Mouse (Mus musculus) CH12.LX (cell line): ENCODE data around the gene Armh2. TPM values are rescaled to one million over a fixed set of nuclear protein-coding genes. Genes with fewer than 3 reads are reported as not detected.

Experiments
- DNase-seq: peaks from one replicate; pipeline ENCODE4 v3.0.0-alpha.2; 2013; ENCODE audit errors: extremely low read depth
- H3K27ac ChIP-seq: 2 replicates; pipeline ENCODE4 v1.5.1; 2012; ENCODE audit warnings: low read depth, mild to moderate bottlenecking, control low read depth, moderate library complexity; ENCODE audit not compliant: insufficient read depth
- H3K27me3 ChIP-seq: replicated peaks from 2 replicates; pipeline ENCODE3; 2012; ENCODE audit warnings: inconsistent platforms
- H3K36me3 ChIP-seq, 2 experiments: replicated peaks in 1 of 2; 2 replicates each; pipeline versions ENCODE3 to v1.6.1; 2012; ENCODE audit warnings: inconsistent platforms in 1 of 2, low read length in 1 of 2, mild to moderate bottlenecking in 1 of 2, mixed read lengths in 1 of 2, moderate library complexity in 1 of 2; ENCODE audit not compliant: control insufficient read depth in 1 of 2, insufficient read depth in 1 of 2
- H3K4me1 ChIP-seq, 2 experiments: 2 replicates each; pipeline ENCODE4 v1.6.1; 2012; ENCODE audit warnings: inconsistent platforms in 1 of 2, moderate library complexity in 1 of 2; ENCODE audit not compliant: insufficient read depth in 2 of 2, control insufficient read depth in 1 of 2
- H3K4me2 ChIP-seq: 2 replicates; pipeline ENCODE4 v1.6.1; 2012; ENCODE audit warnings: low read depth, mild to moderate bottlenecking, control low read depth; ENCODE audit not compliant: poor library complexity, insufficient read depth, severe bottlenecking
- H3K4me3 ChIP-seq, 3 experiments: fragments of 150-350 bp in 1 of 3; sonication (generic) in 1 of 3; replicated peaks in 1 of 3; 2 replicates each; pipeline versions ENCODE3 to v1.5.1; 2011 to 2012; ENCODE audit warnings: low read depth in 2 of 3, low read length in 2 of 3, mild to moderate bottlenecking in 2 of 3, moderate library complexity in 2 of 3, control low read depth in 1 of 3, improper control_type of control experiment in 1 of 3, inconsistent platforms in 1 of 3, mixed read lengths in 1 of 3; ENCODE audit not compliant: poor library complexity in 1 of 3
- H3K79me2 ChIP-seq: replicated peaks from 2 replicates; pipeline ENCODE4 v1.6.1; 2012; ENCODE audit warnings: mild to moderate bottlenecking, moderate library complexity; ENCODE audit not compliant: control insufficient read depth, poor library complexity, insufficient read depth, severe bottlenecking; ENCODE audit errors: extremely low read depth
- H3K9ac ChIP-seq: 2 replicates; pipeline ENCODE4 v1.6.1; 2012; ENCODE audit warnings: low read depth, mild to moderate bottlenecking, control low read depth, moderate library complexity; ENCODE audit not compliant: insufficient read depth
- H3K9me3 ChIP-seq: replicated peaks from 2 replicates; pipeline ENCODE3; 2012; ENCODE audit warnings: low read length, inconsistent platforms, mixed read lengths
- BHLHE40 ChIP-seq: IDR thresholded peaks from 2 replicates; pipeline ENCODE4 v1.6.1; 2011; ENCODE audit warnings: mild to moderate bottlenecking, low read depth, low read length, improper control_type of control experiment
- CHD2 ChIP-seq: IDR thresholded peaks from 2 replicates; pipeline ENCODE4 v1.6.1; 2011; ENCODE audit warnings: low read length, improper control_type of control experiment
- CTCF ChIP-seq, 2 experiments: IDR thresholded peaks in 1 of 2; conservative IDR thresholded peaks in 1 of 2; 2 replicates each; pipeline ENCODE4 v1.5.1; 2011 to 2012; ENCODE audit warnings: low read depth in 2 of 2, low read length in 2 of 2, improper control_type of control experiment in 1 of 2, inconsistent platforms in 1 of 2, mild to moderate bottlenecking in 1 of 2, moderate library complexity in 1 of 2
- ELF1 ChIP-seq: IDR thresholded peaks from 2 replicates; pipeline ENCODE4 v1.6.1; 2014; ENCODE audit warnings: low read depth, mild to moderate bottlenecking, inconsistent platforms, low read length, improper control_type of control experiment
- ETS1 ChIP-seq: conservative IDR thresholded peaks from 2 replicates; pipeline ENCODE4 v1.6.1; 2012; ENCODE audit warnings: low read depth, mild to moderate bottlenecking, inconsistent platforms, low read length, improper control_type of control experiment, moderate library complexity
- HCFC1 ChIP-seq: IDR thresholded peaks from 2 replicates; pipeline ENCODE4 v1.6.1; 2012; ENCODE audit warnings: low read depth, mild to moderate bottlenecking, inconsistent platforms, low read length, improper control_type of control experiment
- JUN ChIP-seq: IDR thresholded peaks from 2 replicates; pipeline ENCODE4 v1.6.1; 2011; ENCODE audit warnings: low read depth, mild to moderate bottlenecking, low read length, improper control_type of control experiment, moderate library complexity; ENCODE audit not compliant: insufficient read depth
- JUND ChIP-seq: conservative IDR thresholded peaks from 2 replicates; pipeline ENCODE4 v1.6.1; 2011; ENCODE audit warnings: low read depth, low read length, improper control_type of control experiment
- KAT2A ChIP-seq: IDR thresholded peaks from 2 replicates; pipeline ENCODE4 v1.6.1; 2012; ENCODE audit warnings: low read length, improper control_type of control experiment, inconsistent platforms; ENCODE audit not compliant: insufficient replicate concordance
- MAFK ChIP-seq: IDR thresholded peaks from 2 replicates; pipeline ENCODE4 v1.6.1; 2011; ENCODE audit warnings: low read length, improper control_type of control experiment; ENCODE audit not compliant: insufficient replicate concordance
- MAZ ChIP-seq: IDR thresholded peaks from 2 replicates; pipeline ENCODE4 v1.6.1; 2012; ENCODE audit warnings: low read depth, mild to moderate bottlenecking, inconsistent platforms, low read length, improper control_type of control experiment, moderate library complexity
- MXI1 ChIP-seq: IDR thresholded peaks from 2 replicates; pipeline ENCODE4 v1.6.1; 2011; ENCODE audit warnings: mild to moderate bottlenecking, low read depth, low read length, improper control_type of control experiment
- NELFE ChIP-seq: IDR thresholded peaks from 2 replicates; pipeline ENCODE4 v1.6.1; 2011; ENCODE audit warnings: low read depth, low read length, improper control_type of control experiment
- NRF1 ChIP-seq: IDR thresholded peaks from 2 replicates; pipeline ENCODE4 v1.6.1; 2014; ENCODE audit warnings: low read depth, mild to moderate bottlenecking, inconsistent platforms, low read length, improper control_type of control experiment, moderate library complexity
- PAX5 ChIP-seq: IDR thresholded peaks from 2 replicates; pipeline ENCODE4 v1.6.1; 2012; ENCODE audit warnings: low read length, inconsistent platforms, mixed read lengths
- POLR2A ChIP-seq: IDR thresholded peaks from 2 replicates; pipeline ENCODE4 v1.6.1; 2011; ENCODE audit warnings: low read depth, mild to moderate bottlenecking, improper control_type of control experiment, low read length
- POLR2AphosphoS2 ChIP-seq: IDR thresholded peaks from 2 replicates; pipeline ENCODE4 v1.6.1; 2011; ENCODE audit warnings: low read depth, low read length, improper control_type of control experiment
- SIN3A ChIP-seq: IDR thresholded peaks from 2 replicates; pipeline ENCODE4 v1.6.1; 2012; ENCODE audit warnings: low read length, improper control_type of control experiment, inconsistent platforms
- SMC3 ChIP-seq: IDR thresholded peaks from 2 replicates; pipeline ENCODE4 v1.6.1; 2011; ENCODE audit warnings: low read depth, low read length, improper control_type of control experiment
- TBP ChIP-seq: conservative IDR thresholded peaks from 2 replicates; pipeline ENCODE4 v1.6.1; 2011; ENCODE audit warnings: low read depth, low read length, improper control_type of control experiment
- TCF12 ChIP-seq: IDR thresholded peaks from 2 replicates; pipeline ENCODE4 v1.6.1; 2014; ENCODE audit warnings: low read depth, mild to moderate bottlenecking, inconsistent platforms, low read length, improper control_type of control experiment
- UBTF ChIP-seq: IDR thresholded peaks from 2 replicates; pipeline ENCODE4 v1.6.1; 2012; ENCODE audit warnings: low read depth, mild to moderate bottlenecking, inconsistent platforms, low read length, improper control_type of control experiment, moderate library complexity
- USF1 ChIP-seq: IDR thresholded peaks from 2 replicates; pipeline ENCODE4 v1.6.1; 2014; ENCODE audit warnings: low read depth, mild to moderate bottlenecking, inconsistent platforms, low read length, improper control_type of control experiment
- USF2 ChIP-seq: conservative IDR thresholded peaks from 2 replicates; pipeline ENCODE4 v1.6.1; 2011; ENCODE audit warnings: low read depth, low read length, improper control_type of control experiment
- ZC3H11A ChIP-seq: IDR thresholded peaks from 2 replicates; pipeline ENCODE4 v1.6.1; 2012; ENCODE audit warnings: low read depth, mild to moderate bottlenecking, inconsistent platforms, low read length, improper control_type of control experiment
- ZKSCAN1 ChIP-seq: IDR thresholded peaks from 2 replicates; pipeline ENCODE4 v1.6.1; 2012; ENCODE audit warnings: low read depth, inconsistent platforms, low read length, improper control_type of control experiment, borderline replicate concordance
- ZMIZ1 ChIP-seq: IDR thresholded peaks from 2 replicates; pipeline ENCODE4 v1.6.1; 2012; ENCODE audit warnings: low read depth, mild to moderate bottlenecking, inconsistent platforms, low read length, improper control_type of control experiment
- dilution Hi-C: fragments of 300-500 bp; cut with MboI; formaldehyde crosslinking; loops from 2 replicates; pipeline ENCODE4 v1.14.3; 2020; ENCODE audit warnings: low sequenced_read_pairs; ENCODE audit not compliant: extremely low pct_unique_long_range_greater_than_20kb, extremely low pct_ligation_motif_present
- in situ Hi-C: fragments of 300-500 bp; cut with MboI; formaldehyde crosslinking; loops from 3 replicates; pipeline ENCODE4 v1.14.3; 2019; ENCODE audit warnings: low sequenced_read_pairs, low pct_ligation_motif_present, low pct_unique_long_range_greater_than_20kb, mixed read lengths
- polyA plus RNA-seq: library from polyadenylated mRNA; unstranded; fragments of >175 nt; gene quantifications from 2 replicates; pipeline ENCODE4 v1.2.1, GENCODE M21; 2012; ENCODE audit warnings: low read depth; ENCODE audit not compliant: insufficient read length
- total RNA-seq, 2 experiments: library from RNA; depleted of rRNA; stranded (reverse); fragments of 300-350 nt in 1 of 2; fragments of >200 nt in 1 of 2; gene quantifications; 2 replicates each; pipeline ENCODE4 v1.2.3; 2012 to 2014

The Armh2 gene
- total RNA-seq (2012; rRNA removed): not detected in 2 replicates
- total RNA-seq (2014; rRNA removed): not detected in 2 replicates
- not detected in 2 replicates for polyA plus RNA-seq

DNA sequence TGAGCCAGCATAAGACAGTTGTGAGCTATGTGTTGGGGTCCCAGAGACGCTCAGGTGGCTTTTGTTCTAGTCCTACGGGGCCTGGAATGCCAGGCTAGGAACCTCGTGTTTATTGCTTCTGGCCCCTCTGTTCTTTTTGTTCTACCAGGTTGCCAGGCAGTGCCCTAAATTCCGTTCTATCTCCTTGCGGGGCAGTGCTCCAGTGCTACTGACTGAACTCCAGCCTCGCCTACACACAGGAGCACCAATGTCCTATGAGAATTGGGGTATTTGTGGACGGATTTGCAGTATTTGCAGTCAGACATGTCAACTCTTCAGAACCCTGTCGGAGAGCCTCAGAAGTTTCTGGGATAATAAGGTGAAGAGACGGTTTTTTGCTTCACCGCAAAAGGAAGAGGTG, at the start of gene Armh2:
Gene Armh2, plus strand, starts transcription at position 205 of the 400 bp plus-strand sequence.
- peaks cover 18 to 75% of the 10 kb centered on the region in 2 experiments for H3K36me3 ChIP-seq

GRCm38 (mm10) chr13:24693312-24693711, 47.7 kb upstream of the Armh2 start:
- no peaks in the 10 kb centered on the region for H3K4me1 ChIP-seq
- no peak overlapping the region for H3K9ac ChIP-seq
- no peak for TF ChIP-seq TCF12
- TF ChIP-seq USF1: no peak
- no peak for TF ChIP-seq NELFE
- no peak for TF ChIP-seq CHD2
- no peak for TF ChIP-seq ZC3H11A
- no peak for TF ChIP-seq SIN3A
- no peak for TF ChIP-seq USF2
- no peak for TF ChIP-seq MXI1
- TF ChIP-seq POLR2A: no peak
- no peak for TF ChIP-seq KAT2A
- TF ChIP-seq BHLHE40: no peak
- no peak for TF ChIP-seq JUND
- no peak for TF ChIP-seq MAZ
- no peak for TF ChIP-seq POLR2AphosphoS2
- TF ChIP-seq HCFC1: no peak
- no peak for TF ChIP-seq PAX5
- TF ChIP-seq ELF1: no peak
- no peak for TF ChIP-seq ZKSCAN1
- TF ChIP-seq JUN: no peak
- DNase-seq: no peak
- no peak overlapping the region for H3K4me2 ChIP-seq
- H3K79me2 ChIP-seq: no peaks in the 10 kb centered on the region
- dilution Hi-C loops: no loop called here
- H3K4me3 ChIP-seq: no peak overlapping the region
- H3K36me3 ChIP-seq: peaks cover 32 to 64% of the 10 kb centered on the region in 2 experiments
- in situ Hi-C loops: no loop called here
- H3K27ac ChIP-seq: no peak overlapping the region
- no peaks in the 10 kb centered on the region for H3K27me3 ChIP-seq
- no peaks in the 10 kb centered on the region for H3K9me3 ChIP-seq

More for the DNA sequence above, at the start of gene Armh2:
- H3K9me3 ChIP-seq: no peaks in the 10 kb centered on the region
- no peaks in the 10 kb centered on the region for H3K27me3 ChIP-seq
- no peak within 1 kb of the TSS for H3K27ac ChIP-seq
- no peak for TF ChIP-seq TBP
- TF ChIP-seq BHLHE40: no peak
- no peak for TF ChIP-seq MAFK
- no peak for TF ChIP-seq JUND
- TF ChIP-seq SIN3A: no peak
- TF ChIP-seq NRF1: no peak
- no peak for TF ChIP-seq UBTF
- TF ChIP-seq SMC3: no peak
- TF ChIP-seq ZMIZ1: no peak
- TF ChIP-seq MAZ: no peak
- TF ChIP-seq ETS1: no peak
- no peak for TF ChIP-seq POLR2A
- no peak for TF ChIP-seq CTCF (conservative IDR thresholded peaks at IDR 0.05 in 1 of 2, IDR thresholded peaks at IDR 0.05 in 1 of 2; ENCODE audit: low read depth in 2 of 2, low read length in 2 of 2)
- TF ChIP-seq, all 38 proteins: peak for 0
- no peak for DNase-seq
- Histone ChIP-seq H3K9ac (no peak within 1 kb of the TSS), H3K79me2 (0 out of 2 replicates have a peak, but pooled peaks cover 2% of the 10 kb centered on the region), H3K4me2 (no peak within 1 kb of the TSS), H3K4me3 (no peak within 1 kb of the TSS), H3K4me1 (no peaks in the 10 kb centered on the region)
- in situ Hi-C loops (no loop called here), dilution Hi-C loops (no loop called here)
